Mouse (Mus musculus) G1E (cell line): Measurements from ENCODE around the gene Arid3a.

Source experiments
- CTCF ChIP-seq: IDR thresholded peaks from 2 replicates; pipeline ENCODE4 v1.5.1; 2012; ENCODE audit warnings: low read depth, low read length, inconsistent platforms, mixed read lengths
- GATA1 ChIP-seq: IDR thresholded peaks from 2 replicates; pipeline ENCODE4 v1.6.1; 2012; ENCODE audit warnings: borderline replicate concordance, low read length, inconsistent platforms, mixed read lengths

GRCm38 (mm10) chr10:79949873-79950272, 23.0 kb downstream of the Arid3a start:
- TF ChIP-seq CTCF (no peak), GATA1 (no peak)
